ENCODE assay signal across 7 mouse cellular contexts in the genomic region with DNA sequence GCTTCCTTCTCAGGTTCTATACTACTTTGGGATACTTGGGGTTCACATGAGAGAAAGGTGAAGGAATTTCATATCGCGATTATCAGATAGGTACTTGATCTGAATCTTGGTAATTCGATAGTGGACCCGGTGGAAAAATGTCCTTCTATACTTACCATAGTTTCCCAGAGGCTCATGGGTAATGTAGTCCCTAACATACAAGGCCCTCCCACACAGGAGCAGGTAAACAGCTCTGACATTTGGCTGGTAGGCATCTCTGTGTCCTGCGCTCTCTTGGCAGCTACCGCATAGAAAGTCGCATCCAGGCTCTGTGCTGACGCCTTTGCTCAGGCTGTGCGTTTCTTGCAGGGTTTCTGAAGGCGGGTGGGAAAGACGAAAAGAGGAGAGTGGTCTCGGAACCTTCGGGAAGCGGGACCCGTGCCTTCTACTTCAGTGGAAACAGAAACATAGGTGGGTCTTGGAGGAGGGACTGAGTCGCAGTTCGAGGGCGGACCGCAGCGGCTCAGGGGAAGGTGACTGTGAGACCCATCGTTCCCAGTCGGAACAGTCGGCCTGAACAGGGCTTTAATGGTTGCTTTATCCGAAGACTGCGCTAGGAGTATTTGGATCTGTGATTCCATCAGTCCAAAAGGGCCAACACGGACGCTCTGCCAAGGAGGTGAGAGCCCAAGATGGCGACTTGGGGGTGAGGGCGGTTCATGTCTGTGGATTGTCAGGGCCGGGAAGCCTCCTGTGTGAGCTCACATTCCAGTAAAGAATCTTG. TPM values are rescaled to one million over a fixed set of nuclear protein-coding genes. Genes with fewer than 3 reads are reported as not detected.
A peak's percentile ranks its signal among the peaks of the same experiment; 100 is the strongest.
DNase-seq lines count a peak whose midpoint lies in the region; ATAC-seq lines count a peak whose summit lies in the region.

Zfp949 (plus strand) TSS at position 170 of the 763 bp plus-strand sequence.

- intact Hi-C loops in gastrocnemius, postnatal 36 days (cut with DNase I) = loop anchor here (5.0 kb wide), 1 partner anchor 71 kb away; no protein-coding TSS in a partner anchor
- intact Hi-C loops in left cerebral cortex, postnatal 14 days (cut with DNase I) = no loop called here

- H3K36me3 ChIP-seq in intestine, embryonic 15.5 days = no peaks in the 10 kb centered on the region

- H3K4me3 ChIP-seq in intestine, embryonic 15.5 days (replicated peaks) = peak within 1 kb of the TSS; percentile 88

- peak within 1 kb of the TSS; percentile 59 for H3K4me2 ChIP-seq in intestine, embryonic 15.5 days (replicated peaks)

- peak; percentile 63 for DNase-seq in adrenal gland, postnatal 14 days
- DNase-seq in embryo, embryonic 9.5 days (ENCODE audit: extremely low spot score) = peak; percentile 87
- DNase-seq in gastrocnemius, postnatal 36 days = peak; percentile 23 to 57
- DNase-seq in left cerebral cortex, postnatal 14 days (ENCODE audit: low spot score in 2 of 2) = peak; percentile 77 to 90
- peak; percentile 79 for DNase-seq in right cerebral cortex, postnatal 25 days

- H3K4me1 ChIP-seq in intestine, embryonic 15.5 days (replicated peaks) = peaks cover 5% of the 10 kb centered on the region; the same call in 1 of the 2 replicates

- H3K9ac ChIP-seq in intestine, embryonic 15.5 days = peak within 1 kb of the TSS; percentile 60

- no peaks in the 10 kb centered on the region for H3K9me3 ChIP-seq in intestine, embryonic 15.5 days

- no peaks in the 10 kb centered on the region for H3K27me3 ChIP-seq in intestine, embryonic 15.5 days (replicated peaks)

- peak; percentile 96 for ATAC-seq in intestine, embryonic 15.5 days
- ATAC-seq in megakaryocyte-erythroid progenitor cell, adult 5-6 weeks (replicated peaks; ENCODE audit: low FRiP score, low TSS enrichment, poor library complexity, severe bottlenecking) = peak; percentile 86

- H3K27ac ChIP-seq in intestine, embryonic 15.5 days = peak within 1 kb of the TSS; percentile 72

- under 1% methylated on average over 30 of the region's 30 CpGs for WGBS in intestine, embryonic 15.5 days

RNA-seq across cellular contexts. Expression of gene Zfp949, which starts in this region (rescaled TPM):
- 9.1 and 11.7 TPM in 2 replicates for total RNA-seq in adrenal gland, postnatal 14 days (2021)
- total RNA-seq in gastrocnemius, postnatal 36 days (2021) = 1 to 10 TPM; 9.4 TPM
- 7.4 and 7.9 TPM in 2 replicates for polyA plus RNA-seq in intestine, embryonic 15.5 days (2015; fragmentation: Nextera tagmentation; extraction: Ambion mirVana)
- 10 to 100 TPM; 17.3 to 19.7 TPM for total RNA-seq in left cerebral cortex, postnatal 14 days (2021)
- 8.7 and 11.2 TPM in 2 replicates for total RNA-seq in megakaryocyte-erythroid progenitor cell, adult 5-6 weeks (2014; fragmentation: Nextera tagmentation)
- total RNA-seq in megakaryocyte-erythroid progenitor cell, adult 5-6 weeks (2017) = 9.9 and 11.4 TPM in 2 replicates

Comparison
In these comparisons a context has a peak if more than half of its experiments do, and no peak if none do; other contexts are left out.
1. Peak in every context shown above with its lines: DNase-seq, ATAC-seq, H3K4me3 ChIP-seq and H3K27ac ChIP-seq.